Mouse (Mus musculus): Measurements from ENCODE around the gene Ctla2b. TPM values are rescaled to one million over a fixed set of nuclear protein-coding genes. Genes with fewer than 3 reads are reported as not detected.
"Not testable (repeated sequence)": the region's sequence is repeated elsewhere in the genome, so short reads cannot be mapped to it uniquely, and the experiment has no call there.

Ctla2b gene
- polyA plus RNA-seq (2015; fragmentation: Nextera tagmentation; extraction: Ambion mirVana): 1.1 and 1.3 TPM in 2 replicates

DNA sequence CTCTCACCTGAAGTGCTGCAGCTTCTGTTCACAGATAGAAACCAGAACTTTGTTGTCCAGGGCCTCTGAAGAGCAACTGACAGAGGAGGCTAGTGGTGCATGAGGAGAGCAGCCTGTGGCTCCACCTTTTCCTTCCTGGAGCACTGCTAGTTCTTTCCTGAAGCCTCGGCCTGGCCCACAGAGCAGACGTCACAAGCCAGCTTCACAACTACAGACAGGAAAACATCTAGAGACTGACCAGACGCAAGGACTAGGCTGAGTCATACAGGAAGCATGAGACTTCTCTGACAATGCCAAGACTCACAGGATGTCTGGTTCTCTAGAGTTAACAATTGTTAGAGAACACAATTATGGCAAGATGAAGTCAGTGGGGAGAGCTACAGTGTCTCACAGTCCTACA is at the start of gene Ctla2b:
Ctla2b (minus strand) TSS at position 120 of the 400 bp plus-strand sequence.
- Histone ChIP-seq H3K4me1 (no peaks in the 10 kb centered on the region), H3K9ac (replicated peaks) (no peak within 1 kb of the TSS), H3K27ac (replicated peaks) (no peak within 1 kb of the TSS), H3K9me3 (peaks cover 5% of the 10 kb centered on the region; the same call in 1 of the 2 replicates), H3K4me3 (no peak within 1 kb of the TSS), H3K4me2 (replicated peaks) (no peak within 1 kb of the TSS), H3K27me3 (no peaks in the 10 kb centered on the region), H3K36me3 (no peaks in the 10 kb centered on the region)
- no peak for ATAC-seq (replicated peaks)
- 97% methylated on average over 3 of the region's 3 CpGs for WGBS

DNA sequence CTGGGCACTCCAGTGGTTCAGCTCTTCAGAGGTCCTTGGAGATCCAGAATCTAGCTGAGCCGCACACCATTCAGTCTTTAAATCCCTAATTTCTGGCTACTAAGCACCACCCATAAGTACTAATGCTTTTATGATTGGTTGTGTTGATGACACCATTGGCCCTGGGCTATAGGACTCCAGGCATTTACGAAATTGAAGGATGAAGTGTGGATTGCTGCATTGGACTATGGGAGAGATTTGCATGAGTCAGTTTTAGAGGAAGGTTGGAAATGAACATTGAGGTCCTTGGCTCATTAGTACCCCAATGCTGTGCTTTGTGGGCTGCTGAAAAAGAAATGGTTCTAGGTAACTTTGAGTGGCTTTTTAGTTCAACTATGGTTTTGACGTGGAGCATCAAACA is 44.6 kb upstream of the Ctla2b start, which contains the start of gene Tpbpa:
Tpbpa (minus strand) TSS at position 101 of the 400 bp plus-strand sequence.
- not testable (repeated sequence) for H3K27me3 ChIP-seq; ATAC-seq (replicated peaks)
- WGBS: 74% methylated on average over 3 of the region's 3 CpGs

DNA sequence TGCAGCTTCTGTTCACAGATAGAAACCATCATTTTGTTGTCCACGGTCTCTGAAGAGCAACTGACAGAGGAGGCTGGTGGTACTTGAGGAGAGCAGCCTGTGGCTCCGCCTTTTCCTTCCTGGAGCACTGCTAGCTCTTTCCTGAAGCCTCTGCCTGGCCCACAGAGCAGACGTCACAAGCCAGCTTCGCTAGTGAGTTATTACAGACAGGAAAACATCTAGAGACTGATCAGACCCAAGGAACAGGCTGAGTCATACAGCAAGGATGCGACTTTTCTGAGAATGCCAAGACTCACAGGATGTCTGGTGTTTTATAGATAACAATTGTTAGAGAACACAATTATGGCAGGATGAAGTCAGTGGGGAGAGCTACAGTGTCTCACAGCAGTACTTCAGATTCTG is 39.3 kb upstream of the Ctla2b start, which contains the start of the genes Gm49391 and Ctla2a:
Gm49391 (minus strand) TSS at position 72 of the 402 bp plus-strand sequence.
Ctla2a (minus strand) TSS at position 126 of the 402 bp plus-strand sequence.
- Histone ChIP-seq H3K27me3 (no peaks in the 10 kb centered on the region), H3K9me3 (0 out of 2 replicates have a peak, but pooled peaks cover 3% of the 10 kb centered on the region), H3K4me3 (no peak within 1 kb of the TSS), H3K36me3 (no peaks in the 10 kb centered on the region), H3K9ac (replicated peaks) (no peak within 1 kb of the TSS), H3K4me2 (replicated peaks) (no peak within 1 kb of the TSS), H3K4me1 (no peaks in the 10 kb centered on the region), H3K27ac (replicated peaks) (no peak within 1 kb of the TSS)
- ATAC-seq (replicated peaks): no peak
- WGBS: 77% methylated on average over 5 of the region's 5 CpGs

More for the DNA sequence above, 44.6 kb upstream of the Ctla2b start, which contains the start of gene Tpbpa:
- H3K4me2 ChIP-seq (replicated peaks); H3K27ac ChIP-seq (replicated peaks); H3K4me1 ChIP-seq; H3K9ac ChIP-seq (replicated peaks); H3K4me3 ChIP-seq; H3K9me3 ChIP-seq; H3K36me3 ChIP-seq: not testable (repeated sequence)

DNA sequence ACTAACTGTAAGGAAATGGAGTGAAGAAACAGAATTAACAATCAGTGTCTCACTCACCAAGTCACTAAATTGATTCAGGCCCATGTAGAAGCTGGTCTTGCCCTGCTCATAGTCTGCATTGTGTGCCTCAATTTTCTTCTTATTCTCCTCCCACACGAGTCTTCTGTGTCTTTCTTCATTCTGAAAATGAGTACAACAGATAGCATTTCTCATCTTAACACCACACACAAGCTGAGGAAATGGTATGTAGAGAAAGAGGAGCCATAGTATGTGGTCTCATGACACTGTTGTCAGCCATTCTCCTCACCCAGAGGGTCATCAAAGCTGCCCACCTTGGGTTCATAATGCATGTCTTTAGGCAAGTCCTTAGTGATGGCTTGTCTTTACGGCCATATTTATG is 38.2 kb upstream of the Ctla2b start, which contains the start of gene Gm49393:
Gm49393 (minus strand) TSS at position 101 of the 400 bp plus-strand sequence.
- H3K27ac ChIP-seq (replicated peaks); H3K4me1 ChIP-seq; H3K36me3 ChIP-seq; H3K4me2 ChIP-seq (replicated peaks); ATAC-seq (replicated peaks); H3K4me3 ChIP-seq; H3K9me3 ChIP-seq; H3K9ac ChIP-seq (replicated peaks); H3K27me3 ChIP-seq: not testable (repeated sequence)
- WGBS: 67% methylated on average over 2 of the region's 2 CpGs

DNA sequence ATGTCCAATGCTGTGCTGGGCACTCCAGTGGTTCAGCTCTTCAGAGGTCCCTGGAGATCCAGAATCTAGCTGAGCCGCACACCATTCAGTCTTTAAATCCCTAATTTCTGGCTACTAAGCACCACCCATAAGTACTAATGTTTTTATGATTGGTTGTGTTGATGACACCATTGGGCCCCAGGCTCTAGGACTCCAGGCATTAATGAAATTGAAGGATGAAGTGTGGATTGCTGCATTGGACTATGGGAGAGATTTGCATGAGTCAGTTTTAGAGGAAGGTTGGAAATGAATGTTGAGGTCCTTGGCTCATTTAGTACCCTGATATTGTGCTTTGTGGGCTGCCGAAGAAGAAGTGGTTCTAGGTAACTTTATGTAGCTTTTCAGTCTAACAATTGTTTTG is 7.5 kb upstream of the Ctla2b start, which contains the start of gene Tpbpb:
Tpbpb (minus strand) TSS at position 101 of the 400 bp plus-strand sequence.
- H3K4me2 ChIP-seq (replicated peaks); H3K9ac ChIP-seq (replicated peaks); H3K27ac ChIP-seq (replicated peaks); H3K4me3 ChIP-seq; ATAC-seq (replicated peaks); H3K9me3 ChIP-seq; H3K27me3 ChIP-seq; H3K4me1 ChIP-seq; H3K36me3 ChIP-seq: not testable (repeated sequence)
- 89% methylated on average over 2 of the region's 2 CpGs for WGBS

DNA sequence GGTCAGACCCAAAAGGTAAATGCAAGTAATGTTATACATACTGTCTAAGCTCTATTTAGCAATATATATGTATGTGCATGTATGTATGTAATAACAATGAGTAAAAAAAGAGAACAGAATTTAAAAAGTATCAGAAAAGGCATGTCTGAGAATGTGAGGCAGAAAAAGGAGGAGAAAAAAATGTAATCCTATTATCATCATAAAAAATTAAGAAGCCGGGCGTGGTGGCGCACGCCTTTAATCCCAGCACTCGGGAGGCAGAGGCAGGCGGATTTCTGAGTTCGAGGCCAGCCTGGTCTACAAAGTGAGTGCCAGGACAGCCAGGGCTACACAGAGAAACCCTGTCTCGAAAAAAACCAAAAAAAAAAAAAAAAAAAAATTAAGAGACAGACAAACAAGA is 453 bp downstream of the Ctla2b start, which contains the start of gene Gm49392:
Gm49392 (minus strand) TSS at position 101 of the 400 bp plus-strand sequence.
- not testable (repeated sequence) for H3K27me3 ChIP-seq; H3K36me3 ChIP-seq; H3K9me3 ChIP-seq; H3K27ac ChIP-seq (replicated peaks); H3K4me1 ChIP-seq; H3K9ac ChIP-seq (replicated peaks); ATAC-seq (replicated peaks); H3K4me3 ChIP-seq; H3K4me2 ChIP-seq (replicated peaks)
- 85% methylated on average over 8 of the region's 8 CpGs for WGBS

DNA sequence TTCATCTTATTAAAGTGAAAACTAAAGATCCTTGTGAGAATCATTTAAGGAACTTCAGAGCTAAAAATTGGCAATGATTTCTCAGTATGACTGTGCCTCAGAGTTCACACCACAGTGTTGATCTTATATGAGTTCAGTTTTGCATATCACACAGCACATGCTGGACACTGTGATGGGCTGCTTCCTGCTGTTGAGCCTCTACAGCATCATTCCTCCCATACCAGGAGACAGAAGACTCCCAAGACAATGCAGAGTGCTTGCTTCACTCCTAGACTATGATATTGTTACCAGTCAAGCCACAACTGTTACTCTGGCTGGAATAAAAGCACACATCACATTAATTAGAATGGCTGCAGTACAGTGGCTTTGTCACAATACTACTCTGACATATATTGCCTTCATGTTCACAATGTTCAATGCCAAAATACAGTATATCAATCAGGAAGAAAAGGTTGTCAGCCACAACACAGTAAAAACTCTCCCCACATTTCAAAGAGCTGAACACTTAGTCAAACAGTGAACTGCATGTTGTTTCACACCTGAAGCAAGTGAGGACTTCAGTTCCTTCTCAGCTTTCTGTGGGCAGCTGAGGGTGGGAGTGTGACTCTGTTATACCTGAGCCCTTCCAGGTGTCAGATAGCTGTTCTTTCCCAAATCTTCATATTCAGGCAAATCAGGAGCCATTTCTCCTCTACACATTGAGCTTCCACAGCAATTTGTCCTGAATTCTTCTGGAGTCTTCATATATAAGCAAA is 1.7 kb downstream of the Ctla2b start:
- Histone ChIP-seq H3K4me2 (replicated peaks) (no peak overlapping the region), H3K4me1 (no peaks in the 10 kb centered on the region), H3K27ac (replicated peaks) (no peak overlapping the region), H3K36me3 (no peaks in the 10 kb centered on the region), H3K9ac (replicated peaks) (no peak overlapping the region), H3K9me3 (peaks cover 3% of the 10 kb centered on the region; the same call in 1 of the 2 replicates), H3K4me3 (no peak overlapping the region), H3K27me3 (no peaks in the 10 kb centered on the region)
- ATAC-seq (replicated peaks): no peak

DNA sequence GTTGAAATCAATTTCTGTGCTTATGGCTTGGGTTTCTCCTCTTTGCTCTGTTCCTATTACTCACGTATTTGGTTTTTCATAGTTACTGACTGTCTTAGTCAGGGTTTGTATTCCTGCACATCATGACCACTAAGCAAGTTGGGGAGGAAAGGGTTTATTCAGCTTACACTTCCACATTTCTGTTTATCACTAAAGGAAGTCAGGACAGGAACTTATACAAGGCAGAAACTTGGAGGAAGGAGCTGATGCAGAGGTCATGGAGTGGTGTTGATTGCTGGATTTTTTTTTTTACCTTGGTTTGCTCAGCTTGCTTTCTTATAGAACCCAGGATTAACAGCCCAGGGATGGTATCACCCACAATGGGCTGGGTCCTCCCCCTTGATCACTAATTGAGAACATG is 4.9 kb downstream of the Ctla2b start:
- H3K4me2 ChIP-seq (replicated peaks): no peak overlapping the region
- no peaks in the 10 kb centered on the region for H3K27me3 ChIP-seq
- ATAC-seq (replicated peaks): no peak
- no peaks in the 10 kb centered on the region for H3K9me3 ChIP-seq
- no peak overlapping the region for H3K4me3 ChIP-seq
- H3K36me3 ChIP-seq: no peaks in the 10 kb centered on the region
- no peaks in the 10 kb centered on the region for H3K4me1 ChIP-seq
- no peak overlapping the region for H3K9ac ChIP-seq (replicated peaks)
- WGBS: 96% methylated on average over 1 of the region's 1 CpGs
- no peak overlapping the region for H3K27ac ChIP-seq (replicated peaks)

DNA sequence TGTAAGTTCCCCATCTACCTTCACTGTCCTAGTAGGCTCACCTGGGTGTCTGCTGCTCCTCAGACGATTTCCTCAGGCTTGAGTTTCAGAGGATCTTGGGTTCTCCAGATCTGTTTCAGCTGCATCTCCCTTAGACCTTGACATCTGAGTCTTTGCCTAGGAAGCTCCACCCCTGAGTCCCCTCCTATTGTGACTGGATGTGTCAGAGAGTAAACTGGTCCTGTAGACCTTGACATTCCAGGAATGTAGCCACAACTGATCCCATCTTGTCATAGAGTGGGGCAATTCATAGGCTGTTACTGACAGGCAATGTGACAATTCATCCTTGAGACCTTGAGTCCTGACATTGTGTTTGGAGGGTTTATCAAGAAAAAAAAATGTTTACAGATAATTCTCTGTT is 33.0 kb downstream of the Ctla2b start, which contains the start of gene 4930486L24Rik:
4930486L24Rik (minus strand) TSS at position 195 of the 400 bp plus-strand sequence.
- no peak within 1 kb of the TSS for H3K4me2 ChIP-seq (replicated peaks)
- H3K9ac ChIP-seq (replicated peaks): no peak within 1 kb of the TSS
- no peak within 1 kb of the TSS for H3K4me3 ChIP-seq
- no peaks in the 10 kb centered on the region for H3K27me3 ChIP-seq
- no peaks in the 10 kb centered on the region for H3K4me1 ChIP-seq
- no peaks in the 10 kb centered on the region for H3K36me3 ChIP-seq
- no peak within 1 kb of the TSS for H3K27ac ChIP-seq (replicated peaks)
- 84% methylated on average over 1 of the region's 1 CpGs for WGBS
- no peaks in the 10 kb centered on the region for H3K9me3 ChIP-seq
- no peak for ATAC-seq (replicated peaks)

DNA sequence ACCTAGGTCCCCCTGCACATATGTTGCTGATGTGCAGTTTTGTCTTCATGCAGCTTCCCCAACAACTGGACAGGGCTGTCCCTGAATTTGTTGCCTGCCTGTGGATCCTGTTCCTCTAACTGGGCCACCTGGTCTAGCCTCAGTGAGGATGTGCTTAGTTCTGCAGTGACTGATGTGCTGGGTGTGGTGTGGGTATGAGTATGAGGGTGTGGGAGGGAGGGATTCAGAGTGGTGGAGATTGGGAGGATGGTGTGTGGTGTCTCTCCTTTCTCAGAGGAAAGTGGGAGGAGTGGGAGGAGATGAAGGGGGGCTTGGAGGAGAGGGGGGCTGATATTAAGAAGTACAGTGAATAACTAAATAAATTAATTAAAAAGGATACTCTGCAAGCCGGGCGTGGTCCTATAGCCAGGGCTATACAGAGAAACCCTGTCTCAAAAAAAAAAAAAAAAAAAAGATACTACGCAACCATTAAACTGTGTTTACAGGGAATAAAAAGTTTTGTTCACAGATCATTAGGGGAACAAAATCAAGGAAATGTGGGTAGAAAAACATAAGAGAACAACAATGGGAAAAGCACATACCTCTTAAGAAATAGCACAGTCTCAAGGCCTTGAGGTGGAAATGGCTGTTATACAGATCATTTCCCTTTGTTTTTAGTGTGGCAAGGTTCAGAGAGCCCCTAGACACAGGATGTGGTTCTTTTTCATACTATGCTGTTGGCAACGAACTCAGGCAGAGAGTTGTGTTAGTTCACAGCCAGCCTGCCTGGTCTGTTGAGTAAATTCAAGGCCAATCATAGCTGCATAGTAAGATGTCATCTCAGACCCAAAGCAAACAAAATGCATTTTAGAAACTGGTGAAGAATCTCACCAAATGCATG is 48.8 kb downstream of the Ctla2b start:
- H3K9ac ChIP-seq (replicated peaks): no peak overlapping the region
- no peak overlapping the region for H3K4me2 ChIP-seq (replicated peaks)
- H3K27ac ChIP-seq (replicated peaks): no peak overlapping the region
- no peaks in the 10 kb centered on the region for H3K27me3 ChIP-seq
- 89% methylated on average over 4 of the region's 4 CpGs for WGBS
- H3K9me3 ChIP-seq: no peaks in the 10 kb centered on the region
- H3K4me1 ChIP-seq: no peaks in the 10 kb centered on the region
- no peak for ATAC-seq (replicated peaks)
- H3K4me3 ChIP-seq: no peak overlapping the region
- no peaks in the 10 kb centered on the region for H3K36me3 ChIP-seq
